Mouse (Mus musculus): ENCODE data around the gene Fpgs.

DNA sequence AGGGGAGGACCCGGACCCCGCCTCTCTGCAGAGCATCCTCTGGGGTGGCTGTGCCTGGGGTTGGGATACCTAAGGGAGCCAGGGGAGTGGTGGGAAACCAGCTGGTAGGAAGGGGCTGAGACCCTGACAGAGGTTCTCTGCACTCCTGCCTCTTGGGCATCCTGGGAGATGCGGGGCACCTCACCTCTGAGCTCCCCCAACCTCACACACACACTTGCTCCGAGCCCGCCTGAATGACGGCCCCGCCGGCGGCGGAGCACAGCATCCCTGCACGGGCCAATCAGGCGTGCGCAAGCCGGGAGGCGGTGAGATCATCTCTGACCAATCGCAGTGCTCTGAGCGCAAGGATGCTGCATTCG lies 38.2 kb upstream of the Fpgs start:
- no peak for TF ChIP-seq CTCF (IDR thresholded peaks at IDR 0.05; ENCODE audit: extremely low read depth, insufficient read length, insufficient replicate concordance, low read depth, low read length)
- no peak for TF ChIP-seq POLR2A (IDR thresholded peaks at IDR 0.05; ENCODE audit: low read depth, low read length)

All from small intestine, adult 2 months (tissue).